Mouse (Mus musculus) granulocyte monocyte progenitor cell, adult 5-6 weeks (primary cell): ENCODE data around the gene Iba57. TPM values are rescaled to one million over a fixed set of nuclear protein-coding genes. Genes with fewer than 3 reads are reported as not detected.
"Not testable (repeated sequence)": the region's sequence is repeated elsewhere in the genome, so short reads cannot be mapped to it uniquely, and the experiment has no call there.

ENCODE experiments used
- ATAC-seq: replicated peaks from 2 replicates; pipeline ENCODE4 v1.8.0; 2016; ENCODE audit warnings: mild to moderate bottlenecking, moderate TSS enrichment, inconsistent platforms; ENCODE audit not compliant: poor library complexity, severe bottlenecking
- total RNA-seq, 2 experiments: library from RNA; stranded (forward) in 1 of 2; stranded (reverse) in 1 of 2; fragments of 200-712, 200-1000 nt in 1 of 2; fragments of >200 nt in 1 of 2; fragmentation: Nextera tagmentation in 1 of 2; gene quantifications; 2 replicates each; pipeline ENCODE4 v1.2.3; 2014 to 2017

Iba57 gene
- total RNA-seq (2014; fragmentation: Nextera tagmentation) (0.84 and 2.8 TPM in 2 replicates), total RNA-seq (2017) (3.9 and 6.0 TPM in 2 replicates)

DNA sequence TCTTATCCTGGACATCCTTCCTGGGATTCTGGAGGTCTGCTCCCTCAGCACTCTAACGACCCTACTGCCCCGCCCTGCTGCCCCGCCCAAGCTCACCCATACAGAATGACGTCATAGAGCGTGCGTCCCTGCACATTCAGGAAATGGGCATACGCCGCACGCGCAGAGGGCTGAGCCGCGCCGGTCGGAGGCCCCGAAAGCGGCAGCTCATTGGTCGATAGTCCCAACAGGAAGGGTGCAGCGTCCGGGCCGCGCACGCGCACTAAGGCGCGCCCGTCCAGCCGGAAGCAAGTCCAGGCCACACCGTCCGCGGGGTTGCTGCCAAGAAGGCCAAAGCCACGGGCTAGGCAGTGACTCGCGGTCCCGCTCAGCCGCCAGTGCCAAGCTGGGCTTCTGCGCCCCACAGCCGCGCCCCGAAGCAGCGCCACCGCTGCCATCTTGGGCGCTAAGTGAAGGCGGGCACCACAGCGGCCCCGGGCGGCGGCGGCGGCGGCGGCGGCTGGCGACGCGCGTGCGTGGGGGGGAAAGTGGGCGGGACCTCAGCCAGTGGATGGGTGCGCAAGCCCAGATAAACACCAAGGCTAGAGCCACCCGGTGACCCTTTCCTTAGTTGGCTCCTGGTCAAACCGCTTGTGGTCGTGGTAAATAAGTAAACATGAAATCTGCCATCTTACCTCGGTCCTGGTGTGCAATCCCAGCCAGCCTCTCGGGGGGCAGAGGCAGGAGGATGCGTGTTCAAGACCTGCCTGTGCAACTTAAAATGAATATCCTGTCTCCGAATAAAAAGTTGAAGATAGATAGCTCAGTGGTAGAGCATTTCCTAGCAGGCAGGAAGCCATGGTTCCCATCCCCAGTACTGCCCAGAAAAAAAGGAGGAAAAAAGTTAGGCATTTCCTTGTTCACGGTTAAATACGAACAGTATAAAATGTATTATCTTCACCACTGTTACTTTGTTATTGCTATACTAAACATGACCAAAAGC lies at the start of gene Iba57:
Gene Iba57 (minus strand): TSS at position 485 of the 982 bp plus-strand sequence.
- peak; percentile 93 for ATAC-seq

- no peak for ATAC-seq
These were observed 49.5 kb upstream of the Iba57 start for GRCm38 (mm10) chr11:59212892-59213494.

DNA sequence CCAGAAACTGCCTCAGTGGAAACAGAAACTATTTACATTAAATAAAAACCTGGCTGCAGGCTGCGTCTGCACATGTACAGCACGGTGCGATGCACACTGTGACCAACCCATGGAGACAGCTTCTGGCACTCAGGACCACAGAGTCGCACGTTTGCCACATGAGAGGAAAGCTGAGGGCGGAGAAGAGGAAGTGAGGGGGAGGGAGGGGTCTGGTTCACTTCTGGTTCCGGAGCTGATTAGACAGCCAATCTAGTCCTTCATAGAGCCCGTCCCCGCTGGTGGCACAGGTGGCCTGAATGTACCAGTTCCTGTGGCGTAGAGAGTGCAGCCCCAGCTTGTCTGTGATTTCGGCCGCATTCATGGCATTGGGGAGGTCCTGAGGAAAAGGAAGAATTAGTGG lies 48.8 kb upstream of the Iba57 start:
- ATAC-seq = peak; percentile 65

- ATAC-seq = not testable (repeated sequence)
These were observed 48.0 kb upstream of the Iba57 start for GRCm38 (mm10) chr11:59211561-59211960.

DNA sequence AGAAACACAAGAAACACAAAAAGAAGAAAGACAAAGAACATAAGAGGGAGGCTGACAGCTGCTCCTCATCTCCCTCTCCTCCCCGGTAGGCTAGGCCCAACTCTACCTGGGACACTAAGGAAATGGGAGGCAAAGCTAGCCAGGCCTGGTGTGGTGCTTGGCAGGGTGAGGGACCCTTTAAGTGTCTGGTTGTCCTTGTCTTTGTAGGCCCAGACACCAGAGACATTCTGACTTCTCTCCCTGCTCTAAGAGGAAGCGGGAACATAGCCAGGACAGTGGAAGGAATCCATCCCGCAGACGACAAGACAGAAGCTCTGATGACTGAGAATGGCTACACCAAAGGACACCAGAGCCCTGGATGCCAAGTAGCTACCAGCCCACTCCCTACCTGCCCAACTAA lies 46.5 kb upstream of the Iba57 start:
- ATAC-seq = no peak

- ATAC-seq = no peak
These were observed 46.0 kb upstream of the Iba57 start for GRCm38 (mm10) chr11:59209580-59209979.

DNA sequence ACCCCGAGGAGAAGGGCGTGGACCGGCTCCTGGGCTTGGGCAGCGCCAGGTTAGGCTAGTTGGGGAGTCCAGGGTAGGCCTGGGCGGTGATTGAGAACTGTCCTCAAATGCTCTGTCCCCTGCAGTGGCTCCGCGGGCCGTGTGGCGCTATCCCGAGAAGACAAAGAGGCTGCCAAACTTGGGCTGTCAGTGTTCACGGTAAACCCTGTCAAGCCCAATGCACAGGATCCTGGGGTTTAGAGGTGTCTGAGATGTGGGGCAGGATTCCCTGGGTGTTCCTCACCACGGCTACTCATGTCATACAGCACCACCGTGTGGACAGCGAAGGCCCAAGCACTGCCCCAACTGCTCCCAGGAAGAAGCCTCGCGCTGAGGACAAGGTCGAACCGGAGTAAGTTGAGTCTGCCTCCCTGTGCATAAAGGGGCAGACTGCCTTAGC lies 45.5 kb upstream of the Iba57 start:
- ATAC-seq = peak; percentile 60

GRCm38 (mm10) chr11:59208153-59208831 lies 44.8 kb upstream of the Iba57 start, which contains the start of gene 2310033P09Rik:
2310033P09Rik (plus strand) TSS chr11:59208321.
- peak; percentile 60 for ATAC-seq

- peak; percentile 93 for ATAC-seq
These were observed 38.8 kb upstream of the Iba57 start, which contains the start of gene Mrpl55 for GRCm38 (mm10) chr11:59202081-59202995. Mrpl55 (plus strand) TSS chr11:59202486.

- ATAC-seq = peak; percentile 71
These were observed 37.9 kb upstream of the Iba57 start for GRCm38 (mm10) chr11:59201216-59202002.

- ATAC-seq = no peak
These were observed 32.7 kb upstream of the Iba57 start for GRCm38 (mm10) chr11:59196230-59196629.

DNA sequence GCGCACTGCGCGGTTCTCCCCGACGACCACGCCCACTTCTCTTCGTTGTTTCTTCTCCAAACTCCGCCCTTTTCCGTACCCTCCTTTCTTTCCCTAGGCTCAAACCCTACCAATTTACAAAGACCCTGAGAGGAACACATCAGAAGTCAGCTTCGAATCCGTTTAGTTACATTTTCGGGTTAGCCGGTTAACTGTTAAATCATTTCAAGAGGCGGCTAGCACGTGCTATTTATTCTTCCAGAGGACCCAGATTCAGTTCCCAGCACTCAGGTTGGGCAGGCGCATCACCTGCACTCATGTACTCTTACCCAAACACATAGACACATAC lies 28.5 kb upstream of the Iba57 start, which contains the start of gene Guk1:
Gene Guk1 (minus strand): TSS at position 154 of the 328 bp plus-strand sequence.
- no peak for ATAC-seq

GRCm38 (mm10) chr11:59191231-59192058 lies 27.9 kb upstream of the Iba57 start:
- peak; percentile 93 for ATAC-seq

DNA sequence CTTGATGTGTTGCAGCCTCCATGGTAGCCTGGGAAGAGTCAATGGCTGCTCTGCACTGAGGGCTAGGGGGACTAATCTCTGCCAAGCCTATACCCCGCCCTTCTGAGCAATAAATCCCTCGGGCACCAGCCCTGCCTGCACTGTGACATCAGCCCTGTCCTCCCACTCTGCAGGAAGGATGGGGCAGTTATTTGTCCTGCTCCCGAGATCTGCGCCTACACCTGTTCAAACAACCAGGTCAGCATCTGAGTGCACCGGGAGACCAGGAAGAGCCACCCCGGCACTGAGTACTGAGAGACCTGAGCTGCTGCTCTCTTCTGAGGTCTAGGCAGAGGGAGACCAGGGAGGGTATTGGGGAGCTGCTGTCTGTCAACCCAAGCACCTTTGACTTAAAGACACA lies 24.2 kb upstream of the Iba57 start:
- ATAC-seq = no peak

DNA sequence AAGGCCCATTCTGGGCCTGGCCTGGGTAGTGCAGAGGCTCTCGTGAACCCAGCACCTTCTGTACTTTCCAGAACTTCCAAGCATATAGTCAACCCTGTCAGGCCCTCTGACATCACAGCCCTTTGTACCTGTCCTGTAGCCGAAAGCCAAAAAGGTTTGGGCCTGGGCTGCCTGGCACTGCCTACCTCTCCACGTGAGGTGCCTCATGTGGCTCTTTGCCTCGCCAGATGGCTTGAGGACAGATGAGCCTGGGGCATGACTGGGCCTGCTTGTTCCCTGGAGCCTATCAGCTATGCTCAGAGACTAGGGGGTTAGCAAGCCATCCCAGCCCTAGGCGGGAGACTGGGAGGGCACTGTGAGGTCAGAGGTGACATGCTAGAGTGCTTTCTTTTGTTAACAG lies 22.0 kb upstream of the Iba57 start:
- ATAC-seq = no peak

GRCm38 (mm10) chr11:59183821-59184220 lies 20.3 kb upstream of the Iba57 start:
- peak; percentile 68 for ATAC-seq

DNA sequence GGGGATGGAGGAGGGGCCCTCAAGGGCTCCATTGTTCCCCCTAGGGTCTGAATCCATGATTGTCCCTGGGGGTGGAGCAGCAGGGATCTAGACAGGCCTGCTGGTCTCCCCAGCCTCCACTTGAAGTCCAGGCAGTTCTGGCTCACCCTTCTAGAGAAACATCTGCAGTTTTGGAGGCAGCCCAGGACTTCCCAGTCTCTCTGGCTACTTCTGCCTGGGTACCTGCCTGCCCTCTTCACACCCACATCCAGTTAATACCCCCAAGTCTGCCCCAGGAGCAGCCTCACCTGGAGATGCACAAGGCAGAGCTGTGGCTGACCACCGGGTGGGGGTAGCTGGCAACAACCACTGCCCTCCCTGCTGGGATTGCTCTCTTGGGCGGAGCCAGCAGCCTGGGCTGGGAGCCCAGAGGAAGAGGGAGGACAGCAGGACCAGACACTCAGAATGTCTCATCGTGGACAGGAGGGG lies 19.4 kb upstream of the Iba57 start, which contains the start of gene Gjc2:
Gene Gjc2 (minus strand): TSS at position 350 of the 468 bp plus-strand sequence.
- ATAC-seq = no peak

GRCm38 (mm10) chr11:59176921-59177320 lies 13.4 kb upstream of the Iba57 start:
- no peak for ATAC-seq
